Mouse (Mus musculus) heart, embryonic 10.5 days (tissue): ENCODE measurements around the gene Mri1. TPM values are rescaled to one million over a fixed set of nuclear protein-coding genes. Genes with fewer than 3 reads are reported as not detected.
A peak's percentile ranks its signal among the peaks of the same experiment; 100 is the strongest.

Experiments used
- DNase-seq: peaks from one replicate; pipeline ENCODE4 v3.0.0-alpha.2; 2017; ENCODE audit warnings: low spot score
- H3K27ac ChIP-seq: fragments of 300-500 bp; sonication (generic); 2 replicates; pipeline ENCODE4 v1.5.1; 2016; ENCODE audit warnings: mild to moderate bottlenecking
- H3K27me3 ChIP-seq: fragments of 300-500 bp; sonication (generic); 2 replicates; pipeline ENCODE4 v1.6.1; 2016; ENCODE audit warnings: mild to moderate bottlenecking; ENCODE audit not compliant: poor library complexity, insufficient read depth, severe bottlenecking
- H3K36me3 ChIP-seq: fragments of 300-500 bp; sonication (generic); 2 replicates; pipeline ENCODE4 v1.6.1; 2016; ENCODE audit warnings: mild to moderate bottlenecking, moderate library complexity
- H3K4me1 ChIP-seq: fragments of 300-500 bp; sonication (generic); 2 replicates; pipeline ENCODE4 v1.6.1; 2016; ENCODE audit warnings: mild to moderate bottlenecking
- H3K4me3 ChIP-seq: fragments of 300-500 bp; sonication (generic); 2 replicates; pipeline ENCODE4 v1.5.1; 2016; ENCODE audit warnings: mild to moderate bottlenecking, moderate library complexity
- H3K9me3 ChIP-seq: fragments of 300-500 bp; sonication (generic); 2 replicates; pipeline ENCODE4 v1.6.1; 2016; ENCODE audit warnings: mild to moderate bottlenecking, moderate library complexity
- WGBS: fragments of 180-500 bp; shearing (Covaris S2); methylation state at CpG from one replicate; pipeline ENCODE4 v1.1.7; 2016; 5-methylcytosine and 5-hydroxymethylcytosine counted together
- polyA plus RNA-seq: library from polyadenylated mRNA; unstranded; fragments of >200 nt; fragmentation: Nextera tagmentation; extraction: Ambion mirVana; gene quantifications from 2 replicates; pipeline ENCODE4 v1.2.1, GENCODE M21; 2016

Gene Mri1
- polyA plus RNA-seq, 1 experiment from 2014 or later, result 74.9 TPM

- Histone ChIP-seq H3K27me3 (no peaks in the 10 kb centered on the region; the same call in 1 of the 2 replicates), H3K4me3 (peak within 1 kb of the TSS; percentile 89), H3K27ac (peak within 1 kb of the TSS; percentile 92), H3K4me1 (peaks cover 13% of the 10 kb centered on the region), H3K36me3 (peaks cover 19% of the 10 kb centered on the region), H3K9me3 (no peaks in the 10 kb centered on the region)
- DNase-seq, result peak; percentile 100
- under 1% methylated on average over 44 of the region's 44 CpGs for WGBS
Observed at GRCm38 (mm10) chr8:84269950-84270773, 13.0 kb upstream of the Mri1 start, which contains the start of gene Ccdc130. Gene Ccdc130, minus strand, starts transcription at chr8:84270380.

- no peak overlapping the region for H3K27ac ChIP-seq
- H3K9me3 ChIP-seq, result no peaks in the 10 kb centered on the region
- 87% methylated on average over 4 of the region's 4 CpGs for WGBS
- no peak for DNase-seq
- H3K4me1 ChIP-seq, result peaks cover 21% of the 10 kb centered on the region
- peaks cover 79% of the 10 kb centered on the region for H3K36me3 ChIP-seq
- H3K27me3 ChIP-seq, result no peaks in the 10 kb centered on the region
- no peak overlapping the region for H3K4me3 ChIP-seq
Observed at GRCm38 (mm10) chr8:84261098-84261497, 4.0 kb upstream of the Mri1 start.

GRCm38 (mm10) chr8:84256458-84256821 is 686 bp downstream of the Mri1 start:
- DNase-seq, result no peak
- peak overlapping the region; percentile 87 for H3K4me3 ChIP-seq
- peak overlapping the region; percentile 94 for H3K27ac ChIP-seq
- H3K27me3 ChIP-seq, result no peaks in the 10 kb centered on the region
- peaks cover 70% of the 10 kb centered on the region for H3K36me3 ChIP-seq
- no peaks in the 10 kb centered on the region for H3K9me3 ChIP-seq
- H3K4me1 ChIP-seq, result peaks cover 24% of the 10 kb centered on the region
- 11% methylated on average over 6 of the region's 6 CpGs for WGBS

- DNase-seq, result no peak
- peaks cover 70% of the 10 kb centered on the region for H3K36me3 ChIP-seq
- H3K27ac ChIP-seq, result peak overlapping the region; percentile 94
- H3K4me3 ChIP-seq, result peak overlapping the region; percentile 87
- no peaks in the 10 kb centered on the region for H3K9me3 ChIP-seq
- peaks cover 24% of the 10 kb centered on the region for H3K4me1 ChIP-seq
- WGBS, result 88% methylated on average over 3 of the region's 3 CpGs
- H3K27me3 ChIP-seq, result no peaks in the 10 kb centered on the region
Observed at GRCm38 (mm10) chr8:84255858-84256257, 1.3 kb downstream of the Mri1 start.

- peak; percentile 96 for DNase-seq
- WGBS, result 4% methylated on average over 52 of the region's 52 CpGs
- Histone ChIP-seq H3K27me3 (no peaks in the 10 kb centered on the region), H3K4me1 (0 out of 2 replicates have a peak, but pooled peaks cover 4% of the 10 kb centered on the region), H3K9me3 (no peaks in the 10 kb centered on the region), H3K27ac (peak within 1 kb of the TSS; percentile 93), H3K36me3 (peaks cover 80% of the 10 kb centered on the region), H3K4me3 (peak within 1 kb of the TSS; percentile 94)
Observed at GRCm38 (mm10) chr8:84249257-84250170, 7.6 kb downstream of the Mri1 start, which contains the start of gene D8Ertd738e. Gene D8Ertd738e, minus strand, starts transcription at chr8:84249719.

- Histone ChIP-seq H3K27ac (no peak overlapping the region), H3K36me3 (peaks cover 27% of the 10 kb centered on the region), H3K4me3 (no peak overlapping the region), H3K4me1 (peaks cover 13% of the 10 kb centered on the region), H3K9me3 (no peaks in the 10 kb centered on the region), H3K27me3 (no peaks in the 10 kb centered on the region)
- no peak for DNase-seq
- WGBS, result 75% methylated on average over 2 of the region's 2 CpGs
Observed at GRCm38 (mm10) chr8:84241821-84242220, 15.3 kb downstream of the Mri1 start.

- Histone ChIP-seq H3K4me1 (peaks cover 16% of the 10 kb centered on the region), H3K36me3 (peaks cover 21% of the 10 kb centered on the region), H3K9me3 (no peaks in the 10 kb centered on the region), H3K4me3 (no peak overlapping the region), H3K27ac (peak overlapping the region; percentile 36; the same call in 1 of the 2 replicates), H3K27me3 (no peaks in the 10 kb centered on the region)
- 44% methylated on average over 6 of the region's 6 CpGs for WGBS
- DNase-seq, result no peak
Observed at GRCm38 (mm10) chr8:84241167-84241566, 16.0 kb downstream of the Mri1 start.

GRCm38 (mm10) chr8:84237542-84238229 is 19.4 kb downstream of the Mri1 start:
- DNase-seq, result no peak
- WGBS, result 15% methylated on average over 19 of the region's 19 CpGs
- H3K4me3 ChIP-seq, result peak overlapping the region; percentile 98
- H3K27ac ChIP-seq, result peak overlapping the region; percentile 96
- H3K27me3 ChIP-seq, result no peaks in the 10 kb centered on the region
- peaks cover 25% of the 10 kb centered on the region for H3K4me1 ChIP-seq
- no peaks in the 10 kb centered on the region for H3K9me3 ChIP-seq
- H3K36me3 ChIP-seq, result peaks cover 19% of the 10 kb centered on the region

- peaks cover 26% of the 10 kb centered on the region for H3K36me3 ChIP-seq
- peak within 1 kb of the TSS; percentile 98 for H3K4me3 ChIP-seq
- H3K27me3 ChIP-seq, result no peaks in the 10 kb centered on the region
- peak within 1 kb of the TSS; percentile 96 for H3K27ac ChIP-seq
- peaks cover 25% of the 10 kb centered on the region for H3K4me1 ChIP-seq
- DNase-seq, result peak; percentile 100
- WGBS, result under 1% methylated on average over 35 of the region's 35 CpGs
- no peaks in the 10 kb centered on the region for H3K9me3 ChIP-seq
Observed at GRCm38 (mm10) chr8:84236998-84237473, 20.1 kb downstream of the Mri1 start, which contains the start of gene Zswim4. Gene Zswim4, minus strand, starts transcription at chr8:84237055.

- peaks cover 31% of the 10 kb centered on the region for H3K36me3 ChIP-seq
- no peaks in the 10 kb centered on the region for H3K9me3 ChIP-seq
- no peaks in the 10 kb centered on the region for H3K27me3 ChIP-seq
- under 1% methylated on average over 30 of the region's 30 CpGs for WGBS
- DNase-seq, result no peak
- H3K27ac ChIP-seq, result peak overlapping the region; percentile 96
- peaks cover 25% of the 10 kb centered on the region for H3K4me1 ChIP-seq
- peak overlapping the region; percentile 98 for H3K4me3 ChIP-seq
Observed at GRCm38 (mm10) chr8:84236410-84236997, 20.6 kb downstream of the Mri1 start.

GRCm38 (mm10) chr8:84235746-84236409 is 21.2 kb downstream of the Mri1 start:
- H3K9me3 ChIP-seq, result no peaks in the 10 kb centered on the region
- 39% methylated on average over 10 of the region's 10 CpGs for WGBS
- peaks cover 21% of the 10 kb centered on the region for H3K4me1 ChIP-seq
- peak overlapping the region; percentile 96 for H3K27ac ChIP-seq
- DNase-seq, result no peak
- H3K36me3 ChIP-seq, result peaks cover 37% of the 10 kb centered on the region
- no peaks in the 10 kb centered on the region for H3K27me3 ChIP-seq
- peak overlapping the region; percentile 98 for H3K4me3 ChIP-seq
